Mouse (Mus musculus) hindbrain, embryonic 10.5 days (tissue): Measurements from ENCODE around the gene Farsb. TPM values are rescaled to one million over a fixed set of nuclear protein-coding genes. Genes with fewer than 3 reads are reported as not detected.
"Not testable (repeated sequence)": the region's sequence is repeated elsewhere in the genome, so short reads cannot be mapped to it uniquely, and the experiment has no call there.

Experiments used
- DNase-seq: peaks from one replicate; pipeline ENCODE4 v3.0.0-alpha.2; 2017; ENCODE audit warnings: low spot score
- H3K27ac ChIP-seq: fragments of 300-500 bp; sonication (generic); 2 replicates; pipeline ENCODE4 v1.5.1; 2016; ENCODE audit warnings: mild to moderate bottlenecking, moderate library complexity
- H3K27me3 ChIP-seq: fragments of 300-500 bp; sonication (generic); 2 replicates; pipeline ENCODE4 v1.6.1; 2016; ENCODE audit warnings: mild to moderate bottlenecking; ENCODE audit not compliant: poor library complexity, insufficient read depth, severe bottlenecking
- H3K36me3 ChIP-seq: fragments of 300-500 bp; sonication (generic); 2 replicates; pipeline ENCODE4 v1.6.1; 2016; ENCODE audit warnings: mild to moderate bottlenecking, moderate library complexity
- H3K4me1 ChIP-seq: fragments of 300-500 bp; sonication (generic); replicated peaks from 2 replicates; pipeline ENCODE4 v1.6.1; 2016; ENCODE audit warnings: mild to moderate bottlenecking
- H3K4me3 ChIP-seq: fragments of 300-500 bp; sonication (generic); 2 replicates; pipeline ENCODE4 v1.5.1; 2016; ENCODE audit warnings: mild to moderate bottlenecking, moderate library complexity
- H3K9me3 ChIP-seq: fragments of 300-500 bp; sonication (generic); 2 replicates; pipeline ENCODE4 v1.6.1; 2016; ENCODE audit warnings: mild to moderate bottlenecking, moderate library complexity
- WGBS: fragments of 180-500 bp; shearing (Covaris S2); methylation state at CpG from one replicate; pipeline ENCODE4 v1.1.7; 2016; 5-methylcytosine and 5-hydroxymethylcytosine counted together
- polyA plus RNA-seq: library from polyadenylated mRNA; unstranded; fragments of >200 nt; fragmentation: Nextera tagmentation; extraction: Ambion mirVana; gene quantifications from 2 replicates; pipeline ENCODE4 v1.2.1, GENCODE M21; 2016

The Farsb gene
- polyA plus RNA-seq, 1 experiment from 2014 or later, result 123 TPM

GRCm38 (mm10) chr1:78512756-78513155, 24.1 kb upstream of the Farsb start:
- H3K27me3 ChIP-seq, result peaks cover 22% of the 10 kb centered on the region
- H3K27ac ChIP-seq, result no peak overlapping the region
- H3K4me3 ChIP-seq, result no peak overlapping the region
- DNase-seq, result no peak
- H3K4me1 ChIP-seq, result peaks cover 9% of the 10 kb centered on the region
- H3K9me3 ChIP-seq, result no peaks in the 10 kb centered on the region
- no peaks in the 10 kb centered on the region for H3K36me3 ChIP-seq
- 77% methylated on average over 8 of the region's 8 CpGs for WGBS

GRCm38 (mm10) chr1:78511621-78512160, 23.0 kb upstream of the Farsb start, which contains the start of gene BC035947:
BC035947 (minus strand) TSS chr1:78512158.
- Histone ChIP-seq H3K27ac (peak within 1 kb of the TSS; percentile 78), H3K4me3 (peak within 1 kb of the TSS; percentile 53), H3K9me3 (no peaks in the 10 kb centered on the region), H3K27me3 (peaks cover 22% of the 10 kb centered on the region), H3K4me1 (peaks cover 9% of the 10 kb centered on the region), H3K36me3 (no peaks in the 10 kb centered on the region)
- peak; percentile 42 for DNase-seq
- 3% methylated on average over 25 of the region's 25 CpGs for WGBS

GRCm38 (mm10) chr1:78510862-78511261, 22.2 kb upstream of the Farsb start, which contains the start of gene Mogat1:
Mogat1 (plus strand) TSS chr1:78510991.
- 70% methylated on average over 5 of the region's 5 CpGs for WGBS
- H3K27ac ChIP-seq, result peak within 1 kb of the TSS; percentile 78

GRCm38 (mm10) chr1:78507137-78507536, 18.4 kb upstream of the Farsb start:
- Histone ChIP-seq H3K27ac (no peak overlapping the region), H3K4me1 (peaks cover 9% of the 10 kb centered on the region), H3K4me3 (no peak overlapping the region), H3K36me3 (no peaks in the 10 kb centered on the region), H3K27me3 (peaks cover 21% of the 10 kb centered on the region), H3K9me3 (no peaks in the 10 kb centered on the region)
- WGBS, result 68% methylated on average over 1 of the region's 1 CpGs
- DNase-seq, result no peak

More at GRCm38 (mm10) chr1:78510862-78511261, 22.2 kb upstream of the Farsb start, which contains the start of gene Mogat1:
- Histone ChIP-seq H3K9me3 (no peaks in the 10 kb centered on the region), H3K36me3 (no peaks in the 10 kb centered on the region), H3K27me3 (peaks cover 22% of the 10 kb centered on the region), H3K4me3 (peak within 1 kb of the TSS; percentile 53), H3K4me1 (peaks cover 9% of the 10 kb centered on the region)
- no peak for DNase-seq

- no peaks in the 10 kb centered on the region for H3K4me1 ChIP-seq
- H3K27ac ChIP-seq, result no peak overlapping the region
- H3K36me3 ChIP-seq, result no peaks in the 10 kb centered on the region
- WGBS, result 90% methylated on average over 6 of the region's 6 CpGs
- no peak overlapping the region for H3K4me3 ChIP-seq
- DNase-seq, result no peak
- H3K27me3 ChIP-seq, result no peaks in the 10 kb centered on the region
- H3K9me3 ChIP-seq, result no peaks in the 10 kb centered on the region
These were observed 13.8 kb upstream of the Farsb start for GRCm38 (mm10) chr1:78502527-78502926.

GRCm38 (mm10) chr1:78501856-78502255, 13.2 kb upstream of the Farsb start:
- not testable (repeated sequence) for H3K4me3 ChIP-seq, H3K27ac ChIP-seq, H3K27me3 ChIP-seq, H3K4me1 ChIP-seq, H3K36me3 ChIP-seq, DNase-seq, H3K9me3 ChIP-seq
- WGBS, result 92% methylated on average over 12 of the region's 12 CpGs

- no peaks in the 10 kb centered on the region for H3K27me3 ChIP-seq
- H3K27ac ChIP-seq, result no peak overlapping the region
- no peaks in the 10 kb centered on the region for H3K9me3 ChIP-seq
- no peak overlapping the region for H3K4me3 ChIP-seq
- 94% methylated on average over 16 of the region's 16 CpGs for WGBS
- no peak for DNase-seq
- H3K36me3 ChIP-seq, result no peaks in the 10 kb centered on the region
- no peaks in the 10 kb centered on the region for H3K4me1 ChIP-seq
These were observed 12.3 kb upstream of the Farsb start for GRCm38 (mm10) chr1:78501036-78501435.

GRCm38 (mm10) chr1:78490143-78490542, 1.4 kb upstream of the Farsb start:
- no peaks in the 10 kb centered on the region for H3K9me3 ChIP-seq
- no peaks in the 10 kb centered on the region for H3K27me3 ChIP-seq
- WGBS, result 83% methylated on average over 1 of the region's 1 CpGs
- peaks cover 30% of the 10 kb centered on the region for H3K4me1 ChIP-seq
- DNase-seq, result no peak
- H3K4me3 ChIP-seq, result no peak overlapping the region
- no peak overlapping the region for H3K27ac ChIP-seq
- no peaks in the 10 kb centered on the region; the same call in 1 of the 2 replicates for H3K36me3 ChIP-seq

GRCm38 (mm10) chr1:78488427-78488751, 308 bp downstream of the Farsb start:
- H3K4me1 ChIP-seq, result peaks cover 37% of the 10 kb centered on the region
- H3K9me3 ChIP-seq, result no peaks in the 10 kb centered on the region
- DNase-seq, result no peak
- peak overlapping the region; percentile 98 for H3K27ac ChIP-seq
- H3K27me3 ChIP-seq, result no peaks in the 10 kb centered on the region
- peak overlapping the region; percentile 98 for H3K4me3 ChIP-seq
- no peaks in the 10 kb centered on the region; the same call in 1 of the 2 replicates for H3K36me3 ChIP-seq
- under 1% methylated on average over 28 of the region's 28 CpGs for WGBS

GRCm38 (mm10) chr1:78484361-78484760, 4.3 kb downstream of the Farsb start:
- Histone ChIP-seq H3K27me3 (no peaks in the 10 kb centered on the region), H3K9me3 (no peaks in the 10 kb centered on the region), H3K4me3 (no peak overlapping the region), H3K36me3 (peaks cover 19% of the 10 kb centered on the region), H3K27ac (no peak overlapping the region), H3K4me1 (peaks cover 30% of the 10 kb centered on the region)
- WGBS, result 57% methylated on average over 2 of the region's 2 CpGs
- no peak for DNase-seq

GRCm38 (mm10) chr1:78483430-78483829, 5.3 kb downstream of the Farsb start:
- H3K9me3 ChIP-seq, result no peaks in the 10 kb centered on the region
- H3K27ac ChIP-seq, result no peak overlapping the region
- no peak for DNase-seq
- no peak overlapping the region for H3K4me3 ChIP-seq
- H3K36me3 ChIP-seq, result peaks cover 27% of the 10 kb centered on the region
- H3K4me1 ChIP-seq, result peaks cover 29% of the 10 kb centered on the region
- 92% methylated on average over 3 of the region's 3 CpGs for WGBS
- no peaks in the 10 kb centered on the region for H3K27me3 ChIP-seq

- WGBS, result 96% methylated on average over 5 of the region's 5 CpGs
- peaks cover 84% of the 10 kb centered on the region for H3K36me3 ChIP-seq
- no peak overlapping the region for H3K27ac ChIP-seq
- no peaks in the 10 kb centered on the region for H3K4me1 ChIP-seq
- DNase-seq, result no peak
- no peaks in the 10 kb centered on the region for H3K27me3 ChIP-seq
- no peak overlapping the region for H3K4me3 ChIP-seq
- no peaks in the 10 kb centered on the region for H3K9me3 ChIP-seq
These were observed 16.3 kb downstream of the Farsb start for GRCm38 (mm10) chr1:78472441-78472840.

- DNase-seq, result peak; percentile 49
- no peak overlapping the region for H3K4me3 ChIP-seq
- no peaks in the 10 kb centered on the region for H3K9me3 ChIP-seq
- no peaks in the 10 kb centered on the region for H3K4me1 ChIP-seq
- no peak overlapping the region for H3K27ac ChIP-seq
- peaks cover 87% of the 10 kb centered on the region for H3K36me3 ChIP-seq
- WGBS, result 38% methylated on average over 7 of the region's 7 CpGs
- H3K27me3 ChIP-seq, result no peaks in the 10 kb centered on the region
These were observed 34.0 kb downstream of the Farsb start for GRCm38 (mm10) chr1:78454659-78455058.

- WGBS, result 96% methylated on average over 8 of the region's 8 CpGs
- Histone ChIP-seq H3K4me3 (no peak overlapping the region), H3K27me3 (no peaks in the 10 kb centered on the region), H3K36me3 (peaks cover 81% of the 10 kb centered on the region), H3K4me1 (no peaks in the 10 kb centered on the region), H3K9me3 (no peaks in the 10 kb centered on the region), H3K27ac (no peak overlapping the region)
- no peak for DNase-seq
These were observed 34.8 kb downstream of the Farsb start for GRCm38 (mm10) chr1:78453886-78454285.
